Mouse (Mus musculus) lung, postnatal 0 days (tissue): Measurements from ENCODE around the gene Tmigd3.

Experiments
- CTCF ChIP-seq: IDR thresholded peaks from 2 replicates; pipeline ENCODE4 v1.5.1; 2016; ENCODE audit warnings: antibody characterized with exemption, mild to moderate bottlenecking
- EP300 ChIP-seq: IDR thresholded peaks from 2 replicates; pipeline ENCODE4 v1.6.1; 2016; ENCODE audit warnings: antibody characterized with exemption, mild to moderate bottlenecking, control low read depth

DNA sequence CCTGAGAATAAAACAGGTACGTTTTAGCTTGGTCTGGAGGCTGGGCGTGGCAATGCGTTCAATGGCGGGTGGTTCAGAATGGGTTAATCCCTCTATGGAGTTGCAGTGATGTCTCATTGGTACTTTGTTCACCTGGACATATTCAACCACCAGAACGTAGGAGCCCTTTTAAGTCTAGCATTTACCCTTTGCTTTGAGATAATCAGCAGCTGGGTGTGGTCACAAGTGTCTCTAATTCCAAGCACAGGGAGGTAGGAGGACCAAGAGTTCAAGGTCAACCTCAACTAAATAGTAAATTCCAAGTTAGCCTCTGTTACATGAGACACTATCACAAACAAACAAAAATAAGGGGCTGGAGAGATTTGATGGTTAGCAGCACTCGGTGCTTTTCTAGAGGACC lies 58.1 kb downstream of the Tmigd3 start:
- TF ChIP-seq CTCF (no peak), EP300 (no peak)
